Mouse (Mus musculus) right cerebral cortex, postnatal 14 days (tissue): ENCODE measurements at regions not wholly inside any gene's neighbourhood (a gene's known extent, or its start where the extent isn't known, plus 50 kb on each side); places are given as distances from the start of the nearest gene placed in this dataset.

Source experiments
- DNase-seq: peaks from one replicate; pipeline ENCODE4 v3.0.0; 2022

DNA sequence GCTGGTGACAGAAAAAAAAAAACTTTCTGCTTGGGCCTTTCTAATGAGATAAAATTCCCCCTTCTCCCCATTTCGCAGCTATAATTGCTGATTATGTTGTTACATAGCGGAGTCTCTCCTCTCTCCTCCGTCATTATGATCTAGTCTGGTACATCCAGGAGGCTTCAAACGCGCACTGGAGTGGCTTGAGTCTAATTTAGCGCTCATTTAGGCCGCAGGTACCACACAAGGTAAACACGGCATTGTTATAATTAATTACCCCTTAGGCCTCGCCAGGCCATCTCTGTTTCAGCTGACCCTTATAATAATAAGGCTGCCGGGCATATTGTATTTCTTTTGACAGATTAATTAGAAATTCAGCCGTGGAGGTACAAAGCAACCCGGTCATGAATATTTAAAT, 492.7 kb upstream of the Mki67 start:
- DNase-seq = no peak

DNA sequence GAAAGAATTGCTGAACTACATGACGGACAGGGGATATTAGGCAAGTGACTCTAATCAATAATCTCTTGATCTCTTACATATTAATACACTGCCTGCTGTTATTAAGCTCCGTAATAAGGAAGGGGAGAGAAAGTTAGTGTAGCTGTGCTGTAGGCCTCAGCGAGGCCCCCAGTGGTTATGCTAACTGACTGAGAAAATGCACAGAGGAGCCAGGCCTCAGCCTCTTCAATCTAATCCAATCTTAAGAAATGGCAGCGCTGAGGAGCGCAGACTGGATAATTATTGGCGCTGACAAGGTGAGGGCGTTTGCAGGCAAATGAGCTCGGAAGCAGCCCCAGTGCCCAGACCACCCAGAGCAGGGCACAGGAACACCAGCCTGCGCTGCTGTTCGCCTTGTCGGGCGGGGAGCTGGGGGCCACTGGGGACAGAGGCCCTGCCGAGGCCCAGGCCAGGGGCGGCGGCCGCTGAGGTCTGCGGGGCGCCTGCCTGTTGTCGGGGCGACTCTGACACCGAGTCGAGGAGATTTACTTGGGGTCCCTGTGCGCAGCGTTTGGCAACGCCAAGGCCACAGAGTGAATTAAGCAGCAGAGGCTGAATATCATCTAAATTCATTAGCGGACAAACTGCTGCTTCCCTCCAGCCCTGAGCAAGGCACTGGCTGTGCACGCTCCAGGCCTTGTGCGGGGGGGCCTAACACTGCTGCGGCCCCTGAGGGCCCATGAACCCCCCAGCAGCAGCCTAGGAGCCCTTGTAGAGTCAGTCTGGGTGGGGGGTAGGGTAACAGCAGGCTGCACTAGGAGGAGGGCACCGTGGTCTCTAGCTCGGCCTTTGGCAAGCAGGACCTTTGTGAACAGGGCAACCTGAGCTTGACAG, 493.4 kb upstream of the Mki67 start:
- no peak for DNase-seq

DNA sequence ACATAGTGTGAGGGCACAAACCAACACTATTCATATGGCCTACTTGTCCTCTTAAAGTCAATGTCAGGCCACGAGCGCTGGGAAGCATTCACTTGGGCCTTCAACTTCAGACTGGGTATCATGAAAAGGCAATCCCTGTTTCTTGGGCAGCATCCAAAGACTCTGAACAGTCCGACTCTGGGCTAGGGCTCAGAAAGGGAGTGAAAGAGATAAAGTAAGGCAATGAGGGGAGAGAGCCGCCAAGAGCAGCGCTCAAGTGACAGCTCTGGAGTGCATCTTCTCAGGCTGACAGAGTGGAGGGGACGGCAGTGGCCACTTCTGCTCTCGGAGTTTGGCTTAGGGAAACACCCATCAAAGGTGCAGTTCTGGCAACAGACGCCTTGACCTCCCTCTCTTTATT, 496.3 kb upstream of the Mki67 start:
- no peak for DNase-seq

DNA sequence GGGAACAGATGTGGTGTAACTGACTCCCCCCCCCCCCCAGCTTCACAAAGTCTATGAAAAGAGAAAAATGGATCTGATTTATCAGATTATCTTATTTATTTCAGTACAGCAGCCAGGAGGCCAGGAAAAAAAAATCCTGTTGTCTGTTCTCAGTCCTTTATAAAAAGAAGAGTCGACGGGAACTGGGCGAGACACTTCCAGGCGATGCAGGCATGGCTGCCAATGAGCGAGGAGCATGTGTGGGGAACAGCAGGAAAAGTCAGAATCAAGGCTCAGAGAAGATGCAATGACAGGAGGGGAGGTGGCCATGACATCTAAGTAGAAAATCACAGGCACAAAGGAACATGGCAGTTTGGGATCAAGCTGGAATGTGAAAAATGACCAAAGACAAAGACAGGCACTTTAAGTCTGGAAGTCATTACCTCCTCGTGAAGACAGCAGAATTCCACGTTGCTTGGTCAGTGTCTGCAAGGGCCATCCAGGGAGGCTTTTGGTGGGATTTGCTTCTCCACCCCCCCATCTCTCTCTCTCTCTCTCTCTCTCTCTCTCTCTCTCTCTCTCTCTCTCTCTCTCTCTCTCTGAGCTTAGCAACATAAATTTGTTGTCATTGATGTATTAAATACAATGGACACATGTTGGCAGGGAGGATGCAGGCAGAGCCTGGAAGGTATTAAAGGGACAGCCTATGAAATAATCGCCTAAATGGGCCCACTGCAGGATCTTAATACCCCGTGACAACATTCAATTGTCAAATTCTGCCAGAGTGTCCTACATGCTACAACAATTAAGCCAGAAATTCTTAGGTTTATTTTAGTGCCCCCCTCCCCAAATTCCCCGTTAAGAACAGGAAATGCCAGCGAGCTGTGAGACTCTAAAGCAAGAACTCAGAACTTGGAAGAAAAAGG, 497.1 kb upstream of the Mki67 start:
- DNase-seq = no peak

DNA sequence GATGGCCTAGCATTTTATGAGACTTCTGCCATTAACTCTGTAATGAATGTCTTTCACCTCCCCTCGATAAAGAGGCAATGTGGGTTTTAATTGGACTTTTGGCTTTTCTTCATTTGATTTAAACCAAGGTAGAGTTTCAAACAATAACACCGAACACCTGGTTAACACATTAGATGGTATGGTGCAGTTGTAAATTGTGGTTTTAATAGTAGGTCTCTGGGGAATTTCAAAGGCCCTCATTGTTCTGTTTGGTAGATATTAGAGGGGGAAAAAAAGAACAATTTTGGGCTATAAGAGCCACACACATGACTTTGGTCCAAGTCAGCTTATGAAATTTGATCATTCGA, 497.8 kb upstream of the Mki67 start:
- DNase-seq = no peak

DNA sequence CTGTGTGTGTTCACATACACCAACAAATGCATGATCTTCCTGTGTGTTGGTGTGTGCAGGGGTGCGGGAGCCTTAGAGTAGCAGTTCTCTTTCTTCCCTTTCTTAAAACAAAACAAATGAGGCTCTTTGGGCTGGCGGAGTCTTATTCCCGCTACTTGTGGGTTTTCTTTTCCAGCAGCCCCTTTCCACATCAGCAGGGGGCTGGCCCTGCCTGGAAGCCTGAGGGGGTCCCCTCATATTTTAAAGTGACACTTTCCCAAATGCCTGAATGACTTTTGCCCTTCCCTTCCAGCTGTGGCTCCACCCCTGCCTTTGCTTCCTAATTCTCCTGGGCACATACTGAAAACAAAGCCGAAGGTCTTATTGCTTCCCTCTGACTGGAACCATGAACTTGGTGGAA, 498.3 kb upstream of the Mki67 start:
- no peak for DNase-seq

DNA sequence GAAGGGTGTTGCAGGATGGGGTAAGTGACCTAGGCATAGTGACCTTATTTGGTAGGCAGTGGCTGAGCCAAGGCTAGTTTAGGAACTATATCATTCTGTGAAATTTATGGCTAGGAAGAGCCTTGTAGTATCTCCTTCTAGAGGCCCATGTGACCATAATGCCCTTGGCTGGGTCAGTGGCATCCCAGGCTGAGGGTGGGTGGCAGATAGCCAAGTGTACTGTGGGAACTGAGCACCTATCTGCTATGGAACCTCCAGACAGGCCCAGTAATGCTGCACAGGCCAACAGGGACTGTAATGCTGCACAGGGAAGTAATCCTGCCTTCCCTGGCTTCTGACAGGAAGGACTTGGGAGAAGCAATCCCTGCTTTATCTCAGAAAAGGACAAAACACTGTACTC, 500.6 kb upstream of the Mki67 start:
- no peak for DNase-seq

DNA sequence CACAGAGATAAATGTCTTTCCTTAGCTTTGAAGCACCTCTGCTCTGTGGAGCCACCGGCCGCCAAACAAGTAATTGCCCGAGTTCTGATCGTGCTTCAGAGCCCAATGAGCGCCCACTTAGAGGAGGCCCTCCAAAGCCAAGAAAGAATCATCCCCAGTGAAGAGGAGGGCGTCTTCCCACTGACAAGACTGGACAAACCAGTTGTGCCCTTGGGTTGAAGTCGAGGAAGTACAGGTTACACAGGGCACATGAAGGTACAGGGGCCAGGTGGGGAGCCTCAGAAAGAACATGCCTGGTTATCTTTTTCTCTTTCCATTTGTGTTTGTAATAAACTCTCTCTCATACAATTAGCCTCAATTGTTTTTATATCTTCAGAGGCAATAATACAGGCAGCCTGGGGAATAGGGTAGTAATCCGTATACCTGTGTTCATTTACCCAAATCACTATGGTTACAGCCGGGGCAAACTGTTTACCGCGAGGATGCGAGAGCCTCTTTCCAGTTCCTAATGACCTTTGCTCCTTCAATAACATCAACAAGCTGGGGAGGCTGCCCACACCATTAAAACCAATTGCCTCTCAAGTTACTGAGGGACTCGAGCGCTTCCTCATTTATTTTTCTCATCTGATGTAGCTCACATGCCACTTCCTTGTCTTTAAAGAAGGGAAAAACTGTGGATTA, 503.5 kb upstream of the Mki67 start:
- no peak for DNase-seq

DNA sequence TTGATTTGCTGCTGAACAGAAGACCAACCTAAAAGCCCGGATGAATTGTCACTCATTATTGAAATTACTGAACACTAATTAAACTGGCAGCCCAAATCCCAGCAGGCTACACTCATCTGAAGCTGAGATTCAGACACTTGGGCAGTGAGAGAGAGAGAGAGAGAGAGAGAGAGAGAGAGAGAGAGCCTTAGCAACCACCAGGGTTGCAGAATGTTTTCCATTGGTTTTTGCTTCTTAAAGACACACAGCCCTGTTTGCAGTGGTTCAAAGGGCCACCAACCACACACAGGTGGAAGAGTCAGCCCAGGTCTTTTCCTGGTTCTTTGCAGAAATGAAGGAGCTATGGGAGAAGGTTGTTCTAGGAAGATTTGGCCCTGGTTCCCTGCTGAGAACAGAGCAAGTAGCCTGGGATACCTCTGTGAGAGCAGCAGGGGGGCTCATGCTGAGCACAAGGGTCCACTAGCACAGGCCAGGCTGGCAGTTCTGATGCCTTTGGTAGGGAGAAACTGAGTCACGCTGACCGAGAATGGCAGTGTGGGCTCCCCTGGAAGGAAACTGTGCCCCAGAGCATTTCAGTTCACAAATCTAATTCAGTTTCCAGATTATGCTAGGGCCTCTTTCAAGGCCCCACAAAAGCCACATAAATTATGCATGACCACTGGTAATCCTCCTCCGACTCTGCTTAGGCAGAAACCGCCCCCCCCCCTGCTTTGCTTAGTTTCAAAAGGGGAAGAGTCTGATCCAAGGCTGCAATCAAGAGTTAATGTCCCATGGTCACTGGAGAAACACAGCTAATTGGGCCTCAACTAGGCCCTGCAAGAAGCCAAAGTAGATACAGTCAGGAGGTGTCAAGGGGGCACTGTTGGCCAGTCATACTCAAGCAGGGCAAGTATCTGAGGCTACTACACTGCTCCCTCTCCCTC, 504.3 kb upstream of the Mki67 start:
- DNase-seq = no peak

DNA sequence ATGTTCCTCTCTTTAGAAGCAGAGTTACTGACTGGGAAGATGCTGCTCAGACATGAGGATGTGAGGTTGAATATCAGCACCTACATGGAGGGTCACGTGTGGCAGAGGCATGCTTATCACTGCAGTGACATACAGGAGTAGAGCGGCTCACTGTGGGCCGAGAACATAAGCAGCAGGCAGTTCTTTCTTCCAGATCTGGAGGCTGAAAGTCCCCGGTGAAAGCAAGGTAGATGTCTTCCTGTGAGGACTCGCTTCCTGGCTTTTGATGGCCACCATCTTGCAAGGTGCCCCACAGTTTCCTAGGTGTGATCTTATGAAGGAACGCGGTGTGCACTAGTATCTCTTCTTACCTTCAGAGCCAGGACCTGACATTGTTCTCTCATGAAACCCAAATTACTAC, 505.5 kb upstream of the Mki67 start:
- no peak for DNase-seq

DNA sequence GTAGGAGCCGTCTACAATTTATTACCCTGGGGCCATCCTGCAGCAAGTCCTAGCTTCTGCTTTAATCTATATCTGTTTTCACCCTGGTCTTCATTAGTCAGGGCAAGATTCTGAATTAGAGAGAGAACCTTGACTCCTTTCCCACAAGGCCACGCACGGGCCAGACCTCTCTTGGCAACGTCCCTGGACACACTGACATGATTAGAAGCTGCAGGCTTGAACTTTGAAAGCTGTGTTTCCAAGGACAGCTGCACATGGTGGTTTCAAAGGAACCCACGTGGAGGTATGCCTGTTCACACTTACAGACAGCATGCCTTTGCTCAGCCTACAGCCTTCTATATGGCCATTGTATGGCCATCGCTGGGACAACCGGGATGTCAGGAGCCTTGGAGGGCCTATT, 509.9 kb upstream of the Mki67 start:
- no peak for DNase-seq

DNA sequence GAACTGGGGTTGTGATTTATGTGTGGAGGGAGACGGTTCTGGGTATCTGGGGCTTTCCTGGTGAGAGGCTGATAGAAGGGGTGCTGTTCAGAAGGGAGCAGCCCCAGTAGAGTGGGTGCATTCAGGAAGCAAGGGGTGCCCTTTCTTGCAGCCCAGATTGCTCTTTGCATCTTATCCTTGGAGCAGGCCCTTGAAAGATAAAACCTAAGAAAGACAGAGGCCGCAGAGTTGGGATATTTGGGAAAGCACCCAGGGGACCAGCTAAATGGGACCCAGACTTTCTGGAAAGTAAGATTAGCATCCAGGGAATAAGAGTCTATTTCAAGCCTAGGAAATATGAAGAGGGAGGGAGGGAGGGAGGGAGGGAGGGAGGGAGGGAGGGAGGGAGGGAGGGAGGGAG, 512.2 kb upstream of the Mki67 start:
- no peak for DNase-seq

DNA sequence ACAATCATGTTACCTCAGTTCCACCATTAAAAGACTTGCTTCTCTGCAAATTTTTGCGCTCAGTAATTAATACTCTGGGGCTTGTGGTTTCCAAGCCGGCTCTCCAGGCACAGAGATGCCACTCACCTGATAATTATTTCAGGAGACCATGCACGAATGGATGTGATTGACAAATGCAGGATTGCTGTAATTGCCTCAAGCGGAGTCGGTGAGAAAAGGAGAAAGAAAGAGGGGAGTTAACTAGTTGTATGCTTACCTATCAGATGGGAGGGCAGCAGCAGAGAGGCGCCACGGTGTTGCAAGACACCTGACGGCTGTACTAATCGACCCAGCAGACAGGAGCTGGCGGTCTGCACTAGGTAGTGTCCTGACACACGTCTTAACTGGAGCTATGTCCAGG, 513.4 kb upstream of the Mki67 start:
- DNase-seq = no peak

DNA sequence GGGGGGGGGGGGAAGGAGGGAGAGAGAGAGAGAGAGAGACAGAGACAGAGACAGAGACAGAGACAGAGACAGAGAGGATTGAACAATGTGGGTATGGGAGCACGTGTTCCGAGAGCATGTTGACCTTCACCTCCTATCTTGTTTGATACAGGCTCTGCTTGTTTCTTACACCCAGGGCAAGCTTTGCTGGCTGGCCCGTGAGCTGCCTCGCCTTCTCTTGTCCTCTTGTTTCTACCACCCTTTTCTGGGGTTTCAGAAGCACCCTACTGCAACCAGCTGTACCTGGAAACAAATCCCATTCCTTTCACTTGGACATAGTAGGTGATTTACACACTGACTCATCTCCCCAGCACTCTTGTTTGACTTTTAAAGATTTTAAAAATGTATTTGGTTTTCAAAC, 516.0 kb upstream of the Mki67 start:
- DNase-seq = no peak

DNA sequence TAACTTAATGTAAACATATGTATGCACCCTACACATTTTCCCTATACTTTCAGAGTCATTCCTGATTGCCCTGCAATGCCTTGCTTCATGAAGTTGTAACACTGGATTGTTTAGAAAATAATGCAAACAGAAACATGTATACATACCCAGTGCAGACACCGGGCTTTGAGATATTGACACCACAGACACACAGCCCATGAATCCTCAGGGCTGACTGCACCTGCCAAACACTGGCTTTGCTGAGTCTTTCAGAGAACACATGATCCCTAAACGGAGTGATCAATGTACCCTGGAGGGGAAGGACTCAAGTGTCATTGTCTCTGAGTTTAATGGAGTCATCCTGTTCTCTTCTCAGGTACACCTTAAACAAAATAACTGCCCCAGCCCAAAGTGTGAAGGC, 519.4 kb upstream of the Mki67 start:
- DNase-seq = no peak

DNA sequence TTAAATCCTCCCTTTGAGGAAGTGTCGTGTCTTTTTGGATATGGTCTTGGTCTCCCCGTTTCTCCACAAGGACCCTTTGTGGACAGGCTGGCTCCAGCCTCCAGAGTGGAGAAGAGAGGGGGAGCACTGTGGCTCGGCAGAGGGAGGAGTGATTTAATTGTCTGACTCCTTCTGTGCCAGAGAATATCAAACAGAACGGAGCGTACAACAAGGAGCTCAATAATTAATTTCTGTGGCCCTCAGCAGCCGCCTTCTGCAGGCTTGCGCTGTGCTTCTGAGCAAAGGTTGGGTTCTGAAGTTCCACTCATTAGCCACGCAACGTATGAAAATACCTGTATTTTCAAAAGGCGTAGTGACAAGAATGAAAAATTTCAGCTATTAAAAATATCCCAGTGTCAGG, 520.2 kb upstream of the Mki67 start:
- DNase-seq = no peak

DNA sequence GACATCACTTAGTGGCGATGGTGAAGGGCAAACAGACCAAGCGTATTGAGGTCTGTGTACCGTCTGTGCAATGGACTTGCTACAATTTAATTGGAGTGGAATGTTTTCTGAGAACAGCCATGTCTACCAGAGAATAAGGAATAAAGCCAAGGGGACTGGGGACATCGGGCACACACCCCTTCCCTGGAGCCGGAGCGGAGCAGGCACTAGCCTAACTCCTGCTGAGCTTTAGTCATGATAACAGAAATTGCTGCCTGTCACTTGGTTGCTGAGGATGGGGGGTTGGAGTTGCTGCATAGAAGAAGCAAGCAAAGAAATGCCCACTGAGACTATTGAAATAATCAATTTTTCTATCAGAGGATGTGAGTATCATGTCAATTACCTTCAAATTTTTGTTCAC, 549.5 kb upstream of the Mki67 start:
- DNase-seq = no peak

DNA sequence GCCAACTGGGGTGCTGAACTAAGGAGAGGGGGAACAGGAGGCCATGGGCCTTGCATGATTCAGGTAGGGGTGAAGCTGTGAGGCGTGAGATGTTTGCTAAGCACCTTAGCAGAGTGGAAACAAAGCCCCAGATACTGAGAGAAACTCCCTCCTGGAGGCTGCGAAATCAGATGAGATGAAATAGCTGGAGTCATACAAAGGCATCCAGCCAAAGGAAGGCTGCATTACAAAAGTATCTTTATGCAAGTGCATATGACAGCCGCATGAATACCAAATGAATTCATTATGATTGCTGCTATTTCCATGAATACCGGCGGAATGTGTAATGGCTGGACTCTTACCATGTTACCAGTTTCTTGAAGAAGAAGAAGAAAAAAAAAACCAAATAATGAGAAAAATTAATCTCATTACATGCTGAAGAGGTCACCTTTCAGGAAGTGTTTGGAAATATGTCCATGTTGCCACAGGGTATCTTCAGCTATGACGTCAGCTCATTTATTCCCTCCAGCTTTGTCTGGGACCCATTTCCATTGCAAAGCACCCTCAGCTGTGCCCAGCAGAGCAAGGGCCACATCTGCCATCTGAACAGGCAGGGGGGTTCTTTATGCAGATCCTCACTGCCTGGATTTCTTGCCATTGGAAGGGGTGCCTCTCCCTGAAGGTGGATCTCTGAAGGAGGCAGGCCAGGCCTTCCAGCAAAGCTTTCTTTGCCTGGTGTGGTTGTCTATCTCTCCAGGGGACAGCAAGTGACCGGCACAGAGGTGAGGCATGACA, 551.7 kb upstream of the Mki67 start:
- DNase-seq = no peak

DNA sequence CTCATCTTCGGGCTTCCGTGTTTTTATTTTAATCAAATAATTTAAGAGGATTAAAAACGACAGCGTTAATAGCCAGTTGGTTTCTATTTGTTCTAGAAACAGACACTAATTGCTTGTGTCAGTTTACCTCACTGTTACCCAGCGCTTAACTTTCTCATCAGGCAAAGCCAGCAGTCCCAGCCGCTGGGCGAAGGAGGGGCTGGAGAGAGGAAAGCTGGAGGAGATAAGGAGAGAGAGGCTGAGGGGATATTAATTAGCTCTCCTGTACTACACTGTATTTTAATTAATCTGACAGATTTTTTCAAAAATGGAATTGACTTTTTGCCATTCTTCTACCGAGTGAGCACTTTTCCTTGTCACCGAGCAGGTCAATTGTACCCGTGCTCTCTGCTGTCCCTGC, 559.5 kb upstream of the Mki67 start:
- no peak for DNase-seq

DNA sequence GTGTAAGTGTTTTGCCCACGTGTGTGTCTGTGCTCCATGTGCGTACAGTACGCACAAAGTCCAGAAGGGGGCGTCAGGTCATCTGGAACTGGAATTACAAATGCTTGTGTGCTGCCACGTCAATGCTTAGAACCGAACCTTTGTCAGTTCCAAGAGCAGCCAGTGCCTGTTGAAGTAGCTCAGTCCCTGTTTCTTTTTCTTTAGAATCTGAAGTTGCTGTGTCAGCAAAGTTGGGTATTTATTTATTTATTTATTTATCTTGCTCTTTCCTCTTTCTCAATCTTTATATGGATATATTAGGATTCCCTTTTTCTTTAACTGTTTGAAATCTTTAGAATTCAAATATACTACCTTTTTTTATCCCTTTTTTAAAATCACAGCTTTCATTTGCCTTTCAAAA, 567.6 kb upstream of the Mki67 start:
- DNase-seq = no peak

DNA sequence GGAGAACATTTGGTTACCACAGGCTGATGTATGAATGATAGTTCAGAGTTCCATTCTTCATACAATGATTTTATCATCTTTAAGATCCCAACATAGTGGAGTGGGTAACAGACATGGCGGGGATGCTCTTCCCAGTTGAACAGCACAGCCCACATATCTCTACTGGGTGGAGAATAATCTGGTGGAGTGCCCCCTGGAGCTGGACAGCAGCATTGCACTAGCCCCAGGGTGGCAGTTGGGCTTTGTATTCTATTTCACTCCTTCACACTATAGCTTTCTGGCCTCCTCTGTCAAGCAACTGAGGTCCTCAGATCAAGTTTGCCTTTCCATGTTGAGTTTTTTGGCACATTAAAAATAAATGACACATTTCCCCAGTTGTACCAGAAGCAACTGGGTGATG, 569.4 kb upstream of the Mki67 start:
- DNase-seq = no peak
